Mouse (Mus musculus) lung, postnatal 36 days (tissue): Measurements from ENCODE around the gene Incenp.

ENCODE experiments used
- DNase-seq: peaks from one replicate; pipeline ENCODE4 v3.0.0; 2022; ENCODE audit warnings: mixed read lengths

The Incenp gene

DNA sequence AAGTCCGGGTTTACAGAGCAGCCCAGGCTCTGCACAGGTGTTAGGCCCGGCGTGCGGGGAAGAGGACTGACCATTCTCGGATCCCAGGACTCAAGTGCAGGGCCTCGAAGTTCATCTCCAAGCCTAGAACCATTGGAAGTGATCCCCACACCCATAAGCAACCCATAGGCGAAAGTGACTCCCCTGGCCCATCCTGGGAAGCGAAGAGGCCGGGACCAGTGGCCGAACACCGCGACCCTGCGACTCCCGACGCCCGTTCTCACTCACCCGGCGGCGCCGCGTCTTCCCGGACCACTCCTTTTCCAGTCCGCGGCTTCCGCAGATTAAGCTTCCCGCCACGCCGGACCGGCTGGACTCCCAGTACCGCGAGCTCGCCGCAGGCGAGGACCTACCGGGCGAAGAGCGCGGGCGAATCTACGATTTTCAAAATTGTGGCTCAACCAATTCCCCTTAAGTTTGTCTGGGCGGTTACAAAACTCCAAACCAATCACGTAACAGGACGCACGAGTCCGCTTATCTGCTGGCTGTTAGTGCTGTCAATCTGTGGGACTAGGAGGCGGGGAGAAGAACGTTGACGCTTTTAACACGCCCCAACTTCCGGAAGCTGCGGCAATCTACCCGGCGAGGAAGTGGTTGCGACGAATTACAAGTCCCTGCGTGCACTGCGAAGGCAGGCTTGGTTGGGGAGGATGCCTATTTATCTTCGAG, at the start of gene Incenp:
TSS of gene Incenp (minus strand) at position 480 of the 708 bp plus-strand sequence.
- DNase-seq, result peak; percentile 98

DNA sequence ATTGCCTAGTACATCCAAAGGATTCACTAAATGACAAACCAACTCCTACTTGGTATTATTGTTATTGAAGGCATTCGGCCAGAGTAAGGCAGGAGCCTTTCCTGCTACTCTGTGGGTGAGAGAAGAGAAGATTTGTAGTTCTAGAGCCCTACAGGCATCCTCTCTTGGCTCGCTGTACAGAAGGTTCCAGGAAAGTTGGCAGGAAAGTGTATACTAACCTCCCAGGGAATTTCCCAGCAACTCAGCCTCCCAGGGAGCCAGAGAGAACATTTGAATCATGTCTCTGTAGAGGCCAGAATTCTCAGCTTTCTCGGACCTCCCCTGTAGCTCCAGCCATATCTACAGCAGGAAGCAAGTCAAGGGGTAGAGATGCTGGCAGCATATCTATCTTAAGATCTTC, 47.6 kb upstream of the Incenp start:
- peak; percentile 60 for DNase-seq

DNA sequence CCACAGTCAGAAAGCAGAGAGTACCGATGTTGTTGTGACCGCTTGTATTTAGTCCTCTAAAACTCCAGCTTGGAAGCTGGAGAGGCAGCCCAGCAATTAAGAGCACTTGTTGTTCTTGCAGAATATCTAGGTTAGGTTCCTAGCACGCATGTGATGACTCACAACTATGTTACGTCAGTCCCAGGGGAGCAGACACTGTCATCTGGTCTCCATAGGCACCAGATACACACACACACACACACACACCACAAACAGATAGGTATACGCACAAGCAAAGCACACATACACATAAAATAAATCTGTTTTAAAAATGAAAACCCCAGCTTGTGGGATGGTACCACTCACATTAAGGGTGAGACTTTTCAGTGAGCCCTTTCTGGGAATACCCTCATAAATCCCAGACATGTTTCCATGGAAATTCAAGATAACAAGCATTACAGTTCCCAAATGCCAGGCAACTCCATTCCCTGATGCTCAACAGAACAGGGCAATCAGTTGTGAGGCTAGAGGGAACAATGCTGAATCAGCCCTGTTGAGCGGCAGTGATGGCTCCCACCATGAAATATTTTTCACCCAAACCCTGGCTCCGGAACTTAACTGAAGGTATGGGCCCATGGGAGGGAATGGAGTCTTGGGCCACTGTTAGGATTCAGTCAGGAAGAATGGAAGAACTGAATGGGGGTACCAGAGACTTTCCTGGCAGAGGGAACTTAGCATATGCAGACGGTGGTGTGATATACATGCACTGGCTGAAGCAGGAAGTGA, 46.6 kb upstream of the Incenp start:
- peak; percentile 56 for DNase-seq

DNA sequence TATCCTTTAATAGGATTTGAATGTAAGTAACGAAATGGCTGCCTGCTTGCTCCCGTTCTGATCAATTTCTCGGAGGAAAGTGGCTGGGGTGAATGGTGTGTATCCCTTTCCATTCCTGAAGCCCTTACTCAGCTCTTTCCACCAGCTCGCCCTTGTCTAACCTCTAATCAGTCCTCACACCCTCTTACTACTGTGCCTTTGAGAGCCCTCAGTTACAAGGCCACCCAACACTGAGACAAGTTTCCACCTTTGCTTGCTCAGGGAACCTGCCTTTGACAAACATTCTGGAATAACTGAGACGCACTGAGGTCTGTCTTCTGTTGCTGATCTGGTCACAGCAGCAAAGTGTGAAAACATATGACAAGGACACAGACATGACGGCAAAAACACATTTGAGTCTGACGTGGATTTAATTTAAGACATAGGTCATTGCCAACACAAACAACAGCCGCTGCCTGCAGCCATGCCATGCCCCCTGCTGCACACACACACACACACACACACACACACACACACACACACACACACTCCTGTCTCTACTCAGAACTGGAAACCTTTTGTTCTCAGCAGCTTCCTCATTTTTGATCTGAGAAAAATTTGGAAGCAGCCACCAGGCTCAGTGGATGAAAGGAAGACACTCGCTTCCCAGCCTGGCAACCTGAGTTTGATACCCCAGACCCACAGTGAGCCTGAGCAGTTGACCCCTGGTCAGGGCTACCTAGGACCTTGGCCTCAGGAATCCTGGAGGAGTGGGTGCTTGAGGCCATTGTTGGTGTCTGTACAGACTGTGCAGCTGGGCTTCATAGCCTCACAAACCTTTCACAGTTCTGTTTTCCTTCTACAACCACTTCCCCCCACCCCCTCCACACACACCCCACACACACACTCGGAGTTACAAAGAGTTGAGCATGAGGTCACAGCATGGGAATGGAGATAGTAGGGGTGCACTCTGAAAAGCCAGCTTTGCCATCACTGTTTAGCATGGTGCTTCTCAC, 43.5 kb upstream of the Incenp start:
- peak; percentile 35 for DNase-seq

DNA sequence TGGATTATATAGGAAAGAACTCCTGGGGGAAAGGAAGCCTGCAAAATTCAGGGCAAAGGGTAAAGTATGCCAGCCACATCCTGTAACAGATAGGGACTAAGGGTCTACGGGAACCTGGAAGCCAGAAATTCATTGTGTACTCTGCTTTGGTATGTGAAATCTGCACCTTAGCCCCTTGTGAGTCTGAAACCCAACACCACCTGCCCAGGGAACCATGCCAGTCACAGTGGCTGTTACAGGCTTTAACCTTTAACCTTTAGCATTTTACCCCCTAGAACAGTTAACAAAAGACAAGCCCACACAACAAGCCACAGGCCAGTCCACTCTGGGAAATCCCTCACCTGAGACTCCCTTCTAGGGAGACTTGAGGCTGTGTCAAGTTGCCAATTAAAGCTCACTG, 42.5 kb upstream of the Incenp start:
- no peak for DNase-seq

DNA sequence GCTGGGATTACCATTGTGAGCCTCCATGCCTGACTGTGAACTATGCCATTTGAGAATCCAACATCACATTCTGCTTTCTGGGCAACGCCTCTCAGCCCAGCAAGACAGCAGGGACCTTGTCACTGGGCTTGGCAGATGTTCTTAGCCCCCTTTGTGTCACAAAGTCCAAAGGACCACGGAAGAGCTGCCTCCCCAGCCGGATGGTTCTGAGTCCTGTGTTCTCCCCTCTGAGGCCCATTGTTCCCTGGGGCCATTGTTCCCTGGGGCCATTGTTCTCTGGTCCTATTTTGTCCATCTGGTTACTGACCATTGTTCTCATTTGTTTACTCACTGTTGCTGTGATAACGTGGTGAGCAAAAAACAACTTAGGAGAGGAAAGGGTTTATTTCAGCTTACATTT, 41.6 kb upstream of the Incenp start:
- DNase-seq, result no peak

DNA sequence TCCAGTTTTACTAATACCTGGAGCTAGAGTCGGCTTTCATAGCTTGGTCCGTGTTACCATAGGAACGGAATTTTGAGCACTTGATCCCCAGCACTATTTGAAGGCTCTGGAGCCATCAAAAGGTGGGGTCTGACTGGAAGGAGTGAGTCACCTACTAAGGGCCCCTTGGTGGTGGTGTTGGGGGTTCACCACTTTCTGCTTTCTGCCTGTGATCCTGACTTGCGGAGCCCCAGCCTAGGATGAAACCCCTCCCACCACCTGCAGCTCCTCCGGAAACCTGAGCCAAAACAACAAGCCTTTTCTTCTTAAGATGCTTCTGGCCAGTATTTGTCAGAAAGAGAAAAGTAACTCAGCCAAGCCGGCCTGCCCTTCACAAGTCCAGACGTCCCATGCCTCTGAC, 40.5 kb upstream of the Incenp start:
- DNase-seq, result no peak

DNA sequence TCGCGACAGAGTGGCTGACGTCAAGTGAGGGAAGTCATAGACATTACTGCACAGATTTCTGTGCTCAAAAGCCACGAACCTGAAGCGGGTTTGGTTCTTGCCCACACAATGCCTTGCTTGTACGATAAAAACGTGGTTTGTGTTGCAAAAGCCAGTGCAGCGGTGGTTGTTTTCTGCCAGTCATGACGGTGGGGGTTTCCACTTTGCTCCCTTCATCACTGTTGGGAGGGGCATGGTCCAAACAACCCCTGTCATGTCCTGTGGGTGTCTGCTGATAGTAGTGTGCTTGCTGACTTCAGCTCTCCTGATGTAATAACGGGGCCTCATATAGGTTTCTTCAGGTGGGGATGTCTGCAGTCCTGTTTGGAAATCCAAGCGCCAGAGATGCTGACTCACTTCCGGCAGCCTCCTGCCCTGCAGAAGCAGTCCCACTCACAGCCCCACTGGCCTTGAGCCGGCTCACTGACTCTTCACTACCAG, 39.5 kb upstream of the Incenp start:
- DNase-seq, result peak; percentile 61

DNA sequence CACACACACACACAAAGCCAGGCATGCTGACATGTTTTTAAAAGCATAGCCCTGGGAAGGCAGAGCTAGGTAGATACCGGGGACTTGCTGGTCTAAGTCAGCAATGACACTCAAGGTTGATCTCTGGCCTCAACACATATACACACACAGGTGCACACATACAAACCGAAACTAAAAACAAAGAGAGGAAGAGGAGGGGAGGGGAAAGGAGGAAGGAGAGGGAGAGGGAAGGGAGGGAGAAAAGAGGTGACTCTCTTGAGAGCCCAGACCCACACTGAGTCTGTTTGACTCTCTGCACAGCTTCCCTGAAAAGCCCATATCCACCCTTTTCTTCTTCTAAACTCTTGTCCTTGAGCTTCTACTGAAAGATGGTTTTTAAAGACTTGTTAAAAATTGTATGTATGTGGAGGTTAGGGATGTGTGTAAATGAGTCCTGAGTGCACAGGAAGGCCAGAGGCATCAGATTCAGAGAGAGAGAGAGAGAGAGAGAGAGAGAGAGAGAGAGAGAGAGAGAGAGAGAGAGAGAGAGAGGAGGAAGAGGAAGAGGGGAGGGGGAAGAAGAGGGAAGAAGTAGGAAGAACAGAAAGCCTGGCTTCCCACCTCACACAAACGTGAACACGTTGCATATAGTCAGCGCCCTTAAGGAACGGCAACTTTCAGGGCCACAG, 38.9 kb upstream of the Incenp start:
- DNase-seq, result no peak

DNA sequence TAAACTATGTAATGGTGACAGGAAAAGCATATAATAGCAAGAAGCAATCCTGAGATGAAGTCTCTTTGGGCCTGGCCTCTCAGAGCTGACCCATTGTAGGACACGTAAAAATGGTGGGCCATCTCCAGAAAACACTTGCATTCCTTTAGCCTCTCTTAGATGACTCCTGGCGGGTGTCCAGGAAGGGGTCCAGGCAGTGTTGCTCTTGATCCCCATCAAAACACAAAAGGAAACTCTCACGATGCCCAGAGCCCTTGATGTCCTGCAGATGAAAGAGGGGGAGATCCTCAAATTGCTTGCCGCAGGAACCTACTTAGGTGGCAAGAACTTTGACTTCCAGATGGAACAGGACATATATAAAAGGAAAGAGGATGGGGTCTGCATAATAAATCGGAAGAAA, 38.1 kb upstream of the Incenp start:
- DNase-seq, result no peak

DNA sequence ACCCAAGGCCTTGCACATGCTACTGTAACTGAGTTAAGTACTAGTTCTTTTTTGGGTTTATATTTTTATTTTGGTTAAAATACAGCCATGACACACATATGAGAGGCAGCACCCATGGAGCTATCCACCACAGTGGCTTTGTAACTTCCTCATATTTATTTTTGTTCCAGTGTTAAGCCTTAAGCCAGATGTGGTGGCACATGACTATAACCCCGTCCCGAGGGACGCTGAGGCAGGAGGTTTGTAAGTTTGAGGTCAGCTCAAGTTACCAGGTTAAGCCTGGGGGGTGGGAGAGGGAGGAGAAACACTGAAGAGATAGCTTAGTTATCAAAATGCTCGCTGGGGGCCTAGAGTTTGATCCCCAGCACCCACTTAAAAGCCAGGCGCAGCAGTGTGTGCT, 37.2 kb upstream of the Incenp start:
- peak; percentile 50 for DNase-seq

DNA sequence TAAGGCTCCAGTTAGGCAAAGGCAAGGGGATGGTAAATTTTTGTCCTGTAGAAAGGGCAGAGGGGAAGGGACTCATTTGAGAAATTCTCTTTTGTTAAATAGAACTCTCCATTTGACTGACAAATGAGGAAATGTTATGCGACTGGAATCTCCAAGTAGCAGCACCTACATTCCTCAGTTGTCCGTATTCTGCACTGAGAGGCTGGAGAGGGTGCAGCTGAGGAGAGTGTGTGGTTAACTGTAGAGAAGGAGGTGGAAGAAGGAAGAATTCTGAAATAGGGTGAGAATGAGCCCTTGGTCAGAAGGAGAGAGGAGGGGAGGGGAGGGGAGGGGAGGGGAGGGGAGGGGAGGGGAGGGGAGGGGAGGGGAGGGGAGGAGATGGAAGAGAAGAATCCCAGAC, 34.6 kb upstream of the Incenp start:
- DNase-seq, result no peak

DNA sequence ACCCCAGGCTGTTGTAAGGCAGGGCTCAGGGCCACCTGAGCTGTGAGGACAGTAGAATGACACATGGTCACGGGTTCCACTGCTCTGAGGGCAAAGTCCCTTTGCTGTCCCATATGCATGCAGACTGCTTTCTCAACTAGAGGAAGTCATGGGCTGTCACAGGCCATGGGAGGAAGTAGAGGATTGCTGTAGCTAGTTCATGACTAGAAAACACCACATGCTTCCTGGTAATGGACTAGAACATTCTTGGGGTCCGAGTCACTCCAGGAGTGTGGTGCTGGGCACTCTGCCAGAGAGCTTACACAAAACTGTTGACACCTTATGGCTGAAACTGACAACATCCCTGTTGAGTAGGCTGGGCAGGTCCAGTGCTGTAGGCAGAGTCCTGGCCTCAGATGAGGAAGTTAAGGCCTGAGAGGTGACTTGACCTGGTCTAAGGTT, 31.8 kb upstream of the Incenp start:
- DNase-seq, result peak; percentile 66

DNA sequence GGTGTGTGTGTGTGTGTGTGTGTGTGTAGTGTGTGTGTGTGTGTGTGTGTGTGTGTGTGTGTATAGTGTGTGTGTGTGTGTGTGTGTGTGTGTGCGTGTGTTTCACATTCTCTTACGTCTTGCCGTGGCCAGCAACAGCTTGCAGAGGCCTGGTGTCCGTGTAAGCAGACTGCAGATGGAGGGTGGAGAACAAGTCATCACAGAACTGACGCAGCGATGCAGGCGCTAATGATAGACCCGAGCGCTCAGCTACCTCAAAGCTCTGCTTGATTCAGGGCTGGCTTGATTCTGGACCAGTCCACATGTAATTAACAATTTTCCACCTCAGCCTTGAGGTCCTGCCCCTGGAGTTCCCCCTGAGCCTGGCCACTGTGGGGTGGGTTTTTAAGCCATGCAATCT, 28.7 kb upstream of the Incenp start:
- no peak for DNase-seq

DNA sequence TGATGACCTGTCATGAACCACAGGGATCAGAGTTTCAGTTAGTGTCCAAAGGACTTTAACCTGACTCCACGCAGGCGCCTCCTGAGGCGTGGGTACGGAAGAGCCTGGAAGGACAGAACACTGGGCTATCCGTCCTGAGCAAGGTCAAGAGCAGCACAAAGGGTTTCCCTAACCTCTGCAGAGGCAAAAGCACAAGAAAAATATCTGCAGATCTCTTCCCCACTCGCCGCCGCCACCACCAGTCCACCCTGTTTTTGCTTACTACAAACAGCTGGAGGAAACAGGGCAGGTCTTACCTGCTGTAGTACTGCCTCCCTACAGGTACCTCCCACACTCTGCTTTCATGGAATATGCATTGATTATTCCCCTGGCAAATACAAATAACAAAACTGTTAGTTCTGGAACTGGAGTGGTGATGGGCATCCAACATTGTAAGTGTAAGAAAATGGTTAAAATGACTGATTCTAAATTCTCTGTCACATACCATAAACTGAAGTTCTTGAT, 25.5 kb upstream of the Incenp start:
- no peak for DNase-seq

DNA sequence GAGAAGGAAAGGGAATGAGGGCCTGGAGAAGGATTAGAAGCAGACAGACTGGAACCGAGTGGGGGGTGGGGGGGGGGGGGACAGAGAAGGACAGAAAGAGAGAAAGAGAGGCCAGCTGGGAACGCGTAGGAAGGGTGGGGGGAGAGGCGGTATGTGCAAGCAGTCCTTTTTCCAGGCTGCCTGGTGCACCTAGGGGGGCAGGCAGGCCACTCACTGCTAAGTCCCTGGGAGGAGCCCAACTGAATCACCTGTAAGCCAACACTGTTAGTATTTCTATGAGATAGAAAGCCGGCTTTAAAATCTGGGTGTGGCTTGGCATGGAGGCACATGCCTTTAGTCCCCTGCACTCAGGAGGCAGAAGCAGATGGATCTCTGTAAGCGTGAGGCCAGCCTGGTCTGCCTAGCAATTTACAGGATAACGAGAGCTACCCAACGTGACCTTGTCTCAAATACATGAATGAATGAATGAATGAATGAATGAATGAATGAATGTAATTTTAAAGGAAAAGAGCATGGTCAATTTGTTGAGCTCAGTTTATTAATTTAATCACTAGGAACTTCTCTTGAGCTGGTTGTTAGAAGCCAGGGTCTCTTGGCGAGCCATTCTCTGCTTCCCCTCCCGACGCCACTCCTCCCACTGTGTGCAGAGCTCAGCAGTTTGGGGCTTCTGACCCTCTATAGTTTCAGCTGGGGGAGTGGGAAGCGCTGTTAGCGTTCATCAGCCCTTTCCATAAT, 24.9 kb upstream of the Incenp start:
- no peak for DNase-seq

DNA sequence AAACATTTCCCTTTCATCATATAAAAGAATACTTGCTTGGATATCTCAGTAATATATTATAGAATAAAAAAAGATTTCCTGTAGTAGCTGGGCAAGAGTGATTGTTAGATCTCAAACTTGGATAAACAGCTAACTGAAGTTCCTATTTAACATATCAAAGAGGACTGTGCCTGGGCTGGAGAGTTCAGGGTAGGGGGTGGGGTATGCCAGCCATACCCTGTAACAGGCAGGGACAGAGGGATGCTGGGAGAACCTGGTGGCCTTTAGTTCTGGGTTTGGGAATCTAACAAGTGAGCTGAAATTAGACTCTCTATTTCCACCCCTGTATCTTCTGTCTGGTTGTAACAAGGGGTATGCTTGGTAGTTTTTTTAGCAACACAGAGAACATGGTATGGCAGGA, 23.7 kb upstream of the Incenp start:
- DNase-seq, result no peak

DNA sequence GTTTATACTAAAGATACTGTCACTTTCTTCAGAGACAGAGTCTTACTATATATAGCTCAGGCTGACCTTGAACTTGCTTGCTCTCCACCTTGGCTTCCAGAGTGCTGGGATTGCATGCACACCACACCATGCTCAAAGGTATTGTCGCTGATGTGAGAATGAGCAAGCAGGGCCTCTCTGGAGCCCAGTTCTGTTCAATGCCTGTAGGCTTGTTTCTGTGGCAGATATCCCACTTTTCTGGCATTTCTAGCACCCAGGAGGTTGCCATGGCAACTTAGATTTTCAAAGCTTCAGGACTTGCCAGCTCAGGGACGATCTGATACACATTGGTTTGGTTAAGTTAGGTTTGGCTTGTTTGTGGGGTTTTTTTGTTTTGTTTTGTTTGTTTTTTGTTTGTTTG, 22.9 kb upstream of the Incenp start:
- DNase-seq, result no peak

DNA sequence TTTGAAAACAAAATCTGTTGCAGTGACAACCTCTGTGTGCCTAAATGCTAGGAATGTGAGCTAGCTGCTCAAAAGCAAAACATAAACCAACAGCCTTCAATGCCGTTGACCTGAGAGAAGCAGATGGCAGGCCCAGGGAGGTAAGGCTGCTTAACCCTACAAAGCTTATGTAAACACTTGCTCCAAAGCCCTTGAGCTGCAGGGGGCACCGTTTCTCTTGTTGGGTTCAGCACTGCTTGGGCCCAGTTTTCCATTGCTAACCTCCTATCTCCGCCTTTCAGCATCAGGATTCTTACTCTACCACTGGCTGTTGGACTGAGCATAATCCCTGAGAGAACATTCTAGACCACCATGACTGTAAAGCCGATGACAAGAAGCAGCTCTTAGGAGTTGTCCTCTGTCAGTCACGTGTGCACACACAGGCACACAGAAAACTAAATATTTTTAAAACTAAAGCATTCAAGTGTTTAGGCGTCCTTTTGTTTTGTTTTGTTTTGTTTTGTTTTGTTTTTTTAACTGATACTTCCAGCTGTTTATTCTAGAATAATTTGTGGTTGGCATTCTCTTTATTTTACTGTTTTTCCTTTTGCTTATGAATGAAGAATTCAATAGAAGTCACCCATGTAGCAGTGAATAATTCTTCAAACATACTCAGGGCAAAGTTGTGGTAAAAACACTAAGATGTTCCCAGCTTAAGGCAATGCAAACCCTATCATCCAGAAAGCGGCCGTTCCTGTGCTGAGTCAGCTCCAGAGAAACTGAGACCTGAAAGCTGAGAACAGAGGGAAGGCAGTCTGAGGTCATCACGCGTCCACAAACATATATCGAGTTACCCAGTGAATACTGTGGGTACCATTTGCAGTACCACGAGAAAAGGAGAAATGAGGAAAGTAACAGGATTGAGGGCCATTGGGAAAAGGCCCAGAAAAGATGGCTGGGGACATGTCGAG, 21.8 kb upstream of the Incenp start:
- DNase-seq, result peak; percentile 92

DNA sequence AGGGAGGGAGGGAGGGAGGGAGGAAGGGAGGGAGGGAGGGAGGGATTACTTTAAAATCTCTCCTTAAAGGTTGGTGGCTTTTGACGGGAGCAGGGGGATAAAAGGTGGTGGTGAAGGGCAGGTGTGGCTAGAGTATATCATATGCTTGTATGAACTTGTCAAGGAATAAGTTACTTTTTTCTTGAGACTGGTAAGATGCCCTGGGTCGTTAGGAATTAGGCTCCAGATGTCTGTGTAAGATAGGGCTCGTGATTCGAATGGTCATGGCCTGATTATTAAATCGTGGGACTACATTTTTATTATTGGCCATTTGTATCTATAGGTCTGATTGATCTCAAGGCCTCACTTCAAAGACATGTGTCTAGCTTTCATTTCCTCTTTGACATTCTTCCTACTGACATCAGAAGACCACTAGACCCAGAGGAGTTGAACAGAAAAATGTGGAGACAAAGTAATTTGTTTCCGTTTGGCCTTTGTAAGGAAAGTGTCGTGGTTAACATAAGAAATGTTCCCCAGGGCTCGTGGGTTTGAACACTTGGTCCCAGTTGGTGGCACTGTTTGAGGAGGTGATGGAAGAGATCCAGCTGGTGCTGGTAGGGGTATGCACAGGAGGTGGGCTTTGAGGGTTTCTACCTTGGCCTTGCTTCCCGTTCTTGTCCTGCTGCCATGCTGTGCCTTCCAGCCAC, 19.0 kb upstream of the Incenp start:
- DNase-seq, result no peak
